Mouse (Mus musculus) heart, embryonic 11.5 days (tissue): ENCODE measurements around the gene Uqcrh. TPM values are rescaled to one million over a fixed set of nuclear protein-coding genes. Genes with fewer than 3 reads are reported as not detected.
A peak's percentile ranks its signal among the peaks of the same experiment; 100 is the strongest.

Experiments
- ATAC-seq: fragments of 200-750 bp; cut with Nextera tagmentation; replicated peaks from 2 replicates; pipeline ENCODE4 v1.8.0; 2017; ENCODE audit warnings: moderate library complexity; ENCODE audit not compliant: insufficient number of reproducible peaks, low FRiP score, low TSS enrichment
- H3K27ac ChIP-seq: fragments of 300-500 bp; sonication (generic); 2 replicates; pipeline ENCODE4 v1.5.1; 2014; ENCODE audit warnings: mild to moderate bottlenecking, low read depth, low read length
- H3K27me3 ChIP-seq: fragments of 300-500 bp; sonication (generic); 2 replicates; pipeline ENCODE4 v1.6.1; 2014; ENCODE audit warnings: mild to moderate bottlenecking, low read length, mixed read lengths; ENCODE audit not compliant: control insufficient read depth, insufficient read depth
- H3K36me3 ChIP-seq: fragments of 300-500 bp; sonication (generic); 2 replicates; pipeline ENCODE4 v1.6.1; 2014; ENCODE audit warnings: mild to moderate bottlenecking, low read length, moderate library complexity, mixed read lengths; ENCODE audit not compliant: control insufficient read depth, insufficient read depth
- H3K4me1 ChIP-seq: fragments of 300-500 bp; sonication (generic); 2 replicates; pipeline ENCODE4 v1.6.1; 2014; ENCODE audit warnings: low read length; ENCODE audit not compliant: control insufficient read depth, insufficient read depth
- H3K4me2 ChIP-seq: fragments of 300-500 bp; sonication (generic); 2 replicates; pipeline ENCODE4 v1.6.1; 2014; ENCODE audit warnings: mild to moderate bottlenecking, moderate library complexity
- H3K4me3 ChIP-seq: fragments of 300-500 bp; sonication (generic); 2 replicates; pipeline ENCODE4 v1.5.1; 2014; ENCODE audit warnings: low read depth, low read length
- H3K9ac ChIP-seq: fragments of 300-500 bp; sonication (generic); 2 replicates; pipeline ENCODE4 v1.6.1; 2014; ENCODE audit warnings: mild to moderate bottlenecking, low read depth, low read length, moderate library complexity
- H3K9me3 ChIP-seq: fragments of 300-500 bp; sonication (generic); replicated peaks from 2 replicates; pipeline ENCODE4 v1.6.1; 2016; ENCODE audit warnings: low read length; ENCODE audit not compliant: control insufficient read depth
- WGBS: fragments of 180-500 bp; shearing (Covaris S2); extraction: QIAGEN DNeasy Blood & Tissue Kit; methylation state at CpG from one replicate; pipeline ENCODE4 v1.1.7; 2014; ENCODE audit not compliant: insufficient replicate concordance; 5-methylcytosine and 5-hydroxymethylcytosine counted together
- polyA plus RNA-seq: library from polyadenylated mRNA; unstranded; fragments of >200 nt; fragmentation: Nextera tagmentation; extraction: Ambion mirVana; gene quantifications from 2 replicates; pipeline ENCODE4 v1.2.1, GENCODE M21; 2014

Uqcrh gene
- polyA plus RNA-seq, 1 experiment from 2014 or later: 941 TPM

DNA sequence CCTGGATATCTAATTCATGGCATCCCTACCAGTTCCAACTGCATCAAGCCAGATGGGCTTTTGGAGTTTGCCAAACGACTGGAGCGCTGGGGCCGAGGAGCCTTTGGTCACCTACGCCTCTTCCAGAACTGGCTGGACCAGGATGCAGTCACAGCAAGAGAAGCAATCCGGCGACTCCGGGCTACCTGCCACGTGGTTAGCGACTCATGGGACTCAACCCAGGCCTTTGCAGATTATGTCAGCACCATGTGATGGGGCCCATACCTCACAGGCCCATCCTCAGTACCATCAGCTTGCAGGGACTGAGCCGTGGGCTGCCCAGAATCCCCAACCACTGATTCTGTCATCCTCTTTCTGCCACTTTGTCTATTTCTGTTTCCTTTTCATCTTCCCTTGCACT, 21.4 kb upstream of the Uqcrh start:
- H3K9ac ChIP-seq: no peak overlapping the region
- H3K36me3 ChIP-seq: peaks cover 60% of the 10 kb centered on the region
- no peaks in the 10 kb centered on the region for H3K9me3 ChIP-seq
- H3K27ac ChIP-seq: no peak overlapping the region
- ATAC-seq: no peak
- no peak overlapping the region for H3K4me2 ChIP-seq
- no peaks in the 10 kb centered on the region for H3K27me3 ChIP-seq
- H3K4me3 ChIP-seq: no peak overlapping the region
- no peaks in the 10 kb centered on the region for H3K4me1 ChIP-seq
- WGBS: 85% methylated on average over 10 of the region's 10 CpGs

GRCm38 (mm10) chr4:116088510-116089249, 13.8 kb upstream of the Uqcrh start:
- Histone ChIP-seq H3K9ac (no peak overlapping the region), H3K4me1 (no peaks in the 10 kb centered on the region), H3K4me2 (no peak overlapping the region), H3K9me3 (no peaks in the 10 kb centered on the region), H3K4me3 (no peak overlapping the region), H3K36me3 (peaks cover 38% of the 10 kb centered on the region), H3K27me3 (no peaks in the 10 kb centered on the region), H3K27ac (no peak overlapping the region)
- 89% methylated on average over 23 of the region's 23 CpGs for WGBS
- ATAC-seq: no peak

- Histone ChIP-seq H3K27me3 (no peaks in the 10 kb centered on the region), H3K4me3 (peak overlapping the region; percentile 97), H3K27ac (peak overlapping the region; percentile 98), H3K9me3 (no peaks in the 10 kb centered on the region), H3K4me1 (peaks cover 24% of the 10 kb centered on the region), H3K9ac (peak overlapping the region; percentile 100), H3K4me2 (peak overlapping the region; percentile 85), H3K36me3 (peaks cover 12% of the 10 kb centered on the region)
- ATAC-seq: no peak
- 39% methylated on average over 3 of the region's 3 CpGs for WGBS
These were observed 2.6 kb upstream of the Uqcrh start for GRCm38 (mm10) chr4:116077240-116078095.

- H3K9me3 ChIP-seq: no peaks in the 10 kb centered on the region
- no peaks in the 10 kb centered on the region for H3K27me3 ChIP-seq
- 1% methylated on average over 37 of the region's 37 CpGs for WGBS
- peak overlapping the region; percentile 98 for H3K27ac ChIP-seq
- peaks cover 12% of the 10 kb centered on the region for H3K36me3 ChIP-seq
- peak; percentile 8; the same call in 1 of the 2 replicates for ATAC-seq
- H3K4me3 ChIP-seq: peak overlapping the region; percentile 97
- peak overlapping the region; percentile 100 for H3K9ac ChIP-seq
- H3K4me1 ChIP-seq: peaks cover 24% of the 10 kb centered on the region
- H3K4me2 ChIP-seq: peak overlapping the region; percentile 85
These were observed 1.7 kb upstream of the Uqcrh start for GRCm38 (mm10) chr4:116076369-116077231.

- WGBS: 0% methylated on average over 66 of the region's 77 CpGs
- Histone ChIP-seq H3K4me2 (peak overlapping the region; percentile 85), H3K4me1 (peaks cover 24% of the 10 kb centered on the region), H3K27ac (peak overlapping the region; percentile 98), H3K27me3 (no peaks in the 10 kb centered on the region), H3K36me3 (peaks cover 4% of the 10 kb centered on the region), H3K4me3 (peak overlapping the region; percentile 97), H3K9ac (peak overlapping the region; percentile 100), H3K9me3 (no peaks in the 10 kb centered on the region)
- ATAC-seq: peak; percentile 65
These were observed 929 bp upstream of the Uqcrh start for GRCm38 (mm10) chr4:116075631-116076368.

- Histone ChIP-seq H3K4me2 (peak overlapping the region; percentile 85), H3K4me1 (peaks cover 24% of the 10 kb centered on the region), H3K27me3 (no peaks in the 10 kb centered on the region), H3K9ac (peak overlapping the region; percentile 100), H3K4me3 (peak overlapping the region; percentile 97), H3K9me3 (no peaks in the 10 kb centered on the region), H3K36me3 (peaks cover 9% of the 10 kb centered on the region), H3K27ac (peak overlapping the region; percentile 98)
- WGBS: 2% methylated on average over 8 of the region's 8 CpGs
- ATAC-seq: no peak
These were observed 661 bp downstream of the Uqcrh start for GRCm38 (mm10) chr4:116074145-116074675.

GRCm38 (mm10) chr4:116073146-116073545, 1.7 kb downstream of the Uqcrh start:
- Histone ChIP-seq H3K9ac (no peak overlapping the region), H3K36me3 (peaks cover 16% of the 10 kb centered on the region), H3K9me3 (no peaks in the 10 kb centered on the region), H3K27me3 (no peaks in the 10 kb centered on the region), H3K4me1 (peaks cover 24% of the 10 kb centered on the region), H3K4me3 (peak overlapping the region; percentile 97), H3K4me2 (peak overlapping the region; percentile 85), H3K27ac (no peak overlapping the region)
- no peak for ATAC-seq
- WGBS: 54% methylated on average over 4 of the region's 4 CpGs
